Mouse (Mus musculus) liver, embryonic 14.5 days (tissue): ENCODE data around the gene Atg4d.

Experiments used
- CTCF ChIP-seq: IDR thresholded peaks from 2 replicates; pipeline ENCODE4 v1.5.1; 2016; ENCODE audit warnings: antibody characterized with exemption, low read depth, control low read depth
- EP300 ChIP-seq: IDR thresholded peaks from 2 replicates; pipeline ENCODE4 v1.6.1; 2016; ENCODE audit warnings: antibody characterized with exemption, low read depth

- no peak for TF ChIP-seq CTCF
- no peak for TF ChIP-seq EP300
Measured at GRCm38 (mm10) chr9:21289337-21289671, 24.2 kb downstream of the Atg4d start.
